Mouse (Mus musculus) liver, embryonic 16.5 days (tissue): Measurements from ENCODE around the gene Agl. TPM values are rescaled to one million over a fixed set of nuclear protein-coding genes. Genes with fewer than 3 reads are reported as not detected.

Source experiments
- ATAC-seq: fragments of 200-750 bp; cut with Nextera tagmentation; 2 replicates; pipeline ENCODE4 v1.8.0; 2017; ENCODE audit warnings: low read depth, mild to moderate bottlenecking, moderate number of reproducible peaks, moderate library complexity
- H3K27ac ChIP-seq: fragments of 300-500 bp; sonication (generic); 2 replicates; pipeline ENCODE4 v1.5.1; 2014; ENCODE audit warnings: mild to moderate bottlenecking, low read length
- H3K27me3 ChIP-seq: fragments of 300-500 bp; sonication (generic); 2 replicates; pipeline ENCODE4 v1.6.1; 2014; ENCODE audit warnings: low read depth, low read length, mixed read lengths; ENCODE audit not compliant: control insufficient read depth, insufficient read depth
- H3K36me3 ChIP-seq: fragments of 300-500 bp; sonication (generic); 2 replicates; pipeline ENCODE4 v1.6.1; 2014; ENCODE audit warnings: mild to moderate bottlenecking; ENCODE audit not compliant: control insufficient read depth, insufficient read depth
- H3K4me1 ChIP-seq: fragments of 300-500 bp; sonication (generic); 2 replicates; pipeline ENCODE4 v1.6.1; 2014; ENCODE audit warnings: low read depth, low read length, mixed read lengths; ENCODE audit not compliant: control insufficient read depth
- H3K4me2 ChIP-seq: fragments of 300-500 bp; sonication (generic); 2 replicates; pipeline ENCODE4 v1.6.1; 2014; ENCODE audit warnings: low read depth, low read length, mixed read lengths
- H3K4me3 ChIP-seq: fragments of 300-500 bp; sonication (generic); 2 replicates; pipeline ENCODE4 v1.5.1; 2014; ENCODE audit warnings: low read depth, mild to moderate bottlenecking, low read length
- H3K9ac ChIP-seq: fragments of 300-500 bp; sonication (generic); 2 replicates; pipeline ENCODE4 v1.6.1; 2014; ENCODE audit warnings: low read depth, low read length
- H3K9me3 ChIP-seq: fragments of 300-500 bp; sonication (generic); replicated peaks from 2 replicates; pipeline ENCODE4 v1.6.1; 2016; ENCODE audit warnings: low read length; ENCODE audit not compliant: control insufficient read depth
- WGBS: fragments of 180-500 bp; shearing (Covaris S2); extraction: QIAGEN DNeasy Blood & Tissue Kit; methylation state at CpG from one replicate; pipeline ENCODE4 v1.1.7; 2014; ENCODE audit not compliant: insufficient replicate concordance; 5-methylcytosine and 5-hydroxymethylcytosine counted together
- polyA plus RNA-seq: library from polyadenylated mRNA; unstranded; fragments of >200 nt; fragmentation: Nextera tagmentation; extraction: Ambion mirVana; gene quantifications from 2 replicates; pipeline ENCODE4 v1.2.1, GENCODE M21; 2015

Gene Agl
- polyA plus RNA-seq, 1 experiment from 2014 or later, result 19.6 TPM

- peak; percentile 76 for ATAC-seq
- peak overlapping the region; percentile 58 for H3K9ac ChIP-seq
- H3K27me3 ChIP-seq, result no peaks in the 10 kb centered on the region
- WGBS, result 38% methylated on average over 8 of the region's 8 CpGs
- H3K4me1 ChIP-seq, result peaks cover 26% of the 10 kb centered on the region
- H3K27ac ChIP-seq, result peak overlapping the region; percentile 92
- H3K4me2 ChIP-seq, result peak overlapping the region; percentile 59
- no peaks in the 10 kb centered on the region; the same call in 1 of the 2 replicates for H3K36me3 ChIP-seq
- H3K9me3 ChIP-seq, result no peaks in the 10 kb centered on the region
- H3K4me3 ChIP-seq, result peak overlapping the region; percentile 24
Measured at GRCm38 (mm10) chr3:116694955-116695665, 112.9 kb downstream of the Agl start.

GRCm38 (mm10) chr3:116694312-116694711, 113.7 kb downstream of the Agl start:
- 42% methylated on average over 3 of the region's 3 CpGs for WGBS
- peak overlapping the region; percentile 57 for H3K9ac ChIP-seq
- ATAC-seq, result peak; percentile 88

More at GRCm38 (mm10) chr3:116694312-116694711, 113.7 kb downstream of the Agl start:
- peak overlapping the region; percentile 59 for H3K4me2 ChIP-seq
- no peaks in the 10 kb centered on the region; the same call in 1 of the 2 replicates for H3K36me3 ChIP-seq
- H3K27me3 ChIP-seq, result no peaks in the 10 kb centered on the region
- H3K4me3 ChIP-seq, result peak overlapping the region; percentile 24
- H3K9me3 ChIP-seq, result no peaks in the 10 kb centered on the region
- peaks cover 26% of the 10 kb centered on the region for H3K4me1 ChIP-seq
- peak overlapping the region; percentile 92 for H3K27ac ChIP-seq

Other genes starting within 250 kb of the Agl start
- 2.2 and 2.7 TPM in 2 replicates for gene Lrrc39, start 245.2 kb downstream of the Agl start, polyA plus RNA-seq
- 17.3 and 17.8 TPM in 2 replicates for gene Sass6, start 213.2 kb downstream of the Agl start, polyA plus RNA-seq
- gene Trmt13, start 193.6 kb downstream of the Agl start, polyA plus RNA-seq, result 7.0 and 7.3 TPM in 2 replicates
- gene Mfsd14a, start 145.5 kb downstream of the Agl start, polyA plus RNA-seq, result 32.0 and 32.8 TPM in 2 replicates
- gene Gm43191, start 126.9 kb downstream of the Agl start, polyA plus RNA-seq, result not detected in 2 replicates
- 7.0 and 7.2 TPM in 2 replicates for gene Slc35a3, start 95.3 kb downstream of the Agl start, polyA plus RNA-seq
- gene Frrs1, start 51.3 kb upstream of the Agl start, polyA plus RNA-seq, result 44.2 and 51.8 TPM in 2 replicates
- gene 4930455H04Rik, start 160.1 kb upstream of the Agl start, polyA plus RNA-seq, result not detected in 2 replicates
- 4.5 TPM in 2 replicates for gene Palmd, start 160.8 kb upstream of the Agl start, polyA plus RNA-seq